Mouse (Mus musculus) megakaryocyte, embryonic 14.5 days (primary cell): ENCODE measurements around the gene Cavin3.

ENCODE experiments used
- FLI1 ChIP-seq: IDR thresholded peaks from 2 replicates; pipeline ENCODE4 v1.6.1; 2012; ENCODE audit warnings: low read length, inconsistent platforms, mixed read lengths
- GATA1 ChIP-seq: IDR thresholded peaks from 3 replicates; pipeline ENCODE4 v1.6.1; 2012; ENCODE audit warnings: mixed read lengths, low read length, inconsistent platforms, borderline replicate concordance

- TF ChIP-seq GATA1: no peak
- TF ChIP-seq FLI1: no peak
Observed at GRCm38 (mm10) chr7:105528094-105528493, 46.0 kb upstream of the Cavin3 start.
